Mouse (Mus musculus) stomach, postnatal 0 days (tissue): ENCODE measurements around the gene Zmynd12.

Experiments used
- CTCF ChIP-seq: IDR thresholded peaks from 2 replicates; pipeline ENCODE4 v1.5.1; 2016; ENCODE audit warnings: antibody characterized with exemption, low read depth, mild to moderate bottlenecking, moderate library complexity
- EP300 ChIP-seq: optimal IDR thresholded peaks from 2 replicates; pipeline ENCODE3; 2016; ENCODE audit warnings: antibody characterized with exemption

DNA sequence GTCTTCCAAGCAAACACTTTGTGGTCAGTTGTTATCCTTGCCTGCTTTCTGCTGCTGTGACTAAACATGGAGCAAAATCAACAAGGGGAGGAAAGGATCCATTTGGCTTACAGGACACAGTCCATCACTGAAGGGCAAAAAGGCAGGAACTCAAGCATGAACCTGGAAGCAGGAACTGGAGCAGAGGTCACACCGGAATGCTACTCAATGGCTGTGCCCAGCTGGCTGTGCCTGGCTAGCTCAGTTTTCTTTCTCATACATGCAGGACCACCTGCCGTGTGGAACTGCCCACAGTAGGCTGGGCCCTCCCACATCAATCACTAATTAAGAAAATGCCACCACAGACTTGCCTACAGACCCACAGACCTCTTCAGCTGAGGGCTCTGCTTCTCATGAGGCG is 33.4 kb upstream of the Zmynd12 start:
- no peak for TF ChIP-seq CTCF
- no peak for TF ChIP-seq EP300
